Mouse (Mus musculus): ENCODE results near the gene Cdk19. TPM values are rescaled to one million over a fixed set of nuclear protein-coding genes. Genes with fewer than 3 reads are reported as not detected.

Gene Cdk19
- total RNA-seq (2021), result 10 to 100 TPM; 27.2 to 27.3 TPM
- long read RNA-seq, experiment 1, full-length matches to known transcripts, result 3 of 13 reads
- long read RNA-seq, experiment 1, partial matches to known transcripts, result 3 of 13 reads
- long read RNA-seq, experiment 1, other reads (novel, unspliced or antisense), result 7 of 13 reads
- long read RNA-seq, experiment 2, full-length matches to known transcripts, result 3 of 10 reads
- long read RNA-seq, experiment 2, partial matches to known transcripts, result 6 of 10 reads
- long read RNA-seq, experiment 2, other reads (novel, unspliced or antisense), result 1 of 10 reads

DNA sequence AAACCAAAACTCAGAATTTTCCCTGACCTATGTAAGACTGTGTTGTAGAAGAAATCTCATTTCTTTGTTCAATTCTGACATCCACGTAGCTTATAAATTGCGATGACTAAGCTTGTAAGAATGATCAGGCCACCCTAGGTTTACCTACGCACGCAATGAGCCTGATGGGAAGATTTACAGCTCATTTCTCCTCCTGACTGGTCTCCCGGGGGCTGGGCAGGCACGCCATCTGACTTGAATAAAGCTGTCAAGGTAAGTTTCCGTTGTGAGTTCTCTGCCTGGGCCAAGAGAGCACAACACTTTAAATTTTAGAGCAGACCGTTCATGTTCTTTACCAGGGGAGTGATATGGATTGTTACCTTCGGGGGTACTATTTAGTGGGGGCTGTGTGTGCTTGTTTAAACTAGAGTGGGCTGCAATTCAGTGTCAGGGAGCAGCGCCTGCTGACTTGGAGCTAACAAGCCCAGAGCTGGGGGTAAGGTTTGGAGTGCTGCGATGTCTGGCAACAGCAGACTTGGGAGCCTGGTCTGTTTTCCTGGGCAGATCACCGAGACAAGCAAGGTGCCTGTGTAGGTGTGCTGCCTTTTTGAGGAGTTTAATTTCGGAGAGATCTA lies at the start of gene Cdk19:
Gene Cdk19 (plus strand): TSS at position 214 of the 614 bp plus-strand sequence.
- no peak for DNase-seq (ENCODE audit: low spot score in 2 of 2)

DNA sequence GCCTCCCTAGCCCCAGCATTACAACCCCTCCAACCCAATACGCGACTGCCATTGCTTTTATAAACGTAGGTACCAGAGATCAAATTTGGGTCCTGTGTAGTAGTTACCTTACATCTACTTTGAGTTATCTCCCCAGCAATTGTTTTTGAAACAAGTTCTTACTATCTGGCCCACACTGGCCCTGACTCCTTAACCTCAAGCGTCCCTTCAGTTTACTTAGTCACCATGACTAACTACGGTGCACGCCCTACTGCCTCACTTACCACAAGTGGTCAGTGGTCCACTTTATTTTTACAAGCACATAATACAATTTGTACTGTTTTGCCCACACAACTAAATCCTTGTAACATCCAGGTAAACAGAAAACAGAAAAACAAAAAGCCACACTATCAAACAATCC lies 46.7 kb upstream of the Cdk19 start:
- DNase-seq (ENCODE audit: low spot score in 2 of 2), result no peak

DNA sequence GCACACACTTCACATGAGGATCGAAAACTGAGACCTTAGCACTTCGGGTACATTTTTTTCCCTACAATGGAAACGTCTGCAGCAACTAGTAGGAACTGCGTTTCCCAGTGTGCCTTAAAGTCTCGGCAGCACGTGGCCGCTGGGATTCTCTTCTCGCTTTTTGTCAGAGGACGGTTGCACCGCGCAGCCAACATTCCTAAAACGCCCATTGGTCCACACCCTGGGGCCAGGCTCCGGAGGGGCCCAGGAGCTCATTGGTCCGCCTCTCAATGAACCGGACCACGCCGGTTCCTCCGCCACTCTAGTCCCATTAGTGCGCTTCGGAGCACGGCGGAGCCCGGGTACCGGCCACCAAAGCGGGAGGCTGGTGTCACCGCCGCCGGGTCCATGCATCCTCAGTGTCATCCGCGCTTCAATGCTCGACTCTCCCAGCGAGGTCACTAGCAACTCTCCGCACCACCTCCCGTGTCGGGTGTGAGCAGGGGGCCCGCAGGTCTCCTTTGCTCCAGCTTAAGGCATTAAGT lies 38.7 kb upstream of the Cdk19 start:
- DNase-seq (ENCODE audit: low spot score in 2 of 2), result peak; percentile 84 to 90

DNA sequence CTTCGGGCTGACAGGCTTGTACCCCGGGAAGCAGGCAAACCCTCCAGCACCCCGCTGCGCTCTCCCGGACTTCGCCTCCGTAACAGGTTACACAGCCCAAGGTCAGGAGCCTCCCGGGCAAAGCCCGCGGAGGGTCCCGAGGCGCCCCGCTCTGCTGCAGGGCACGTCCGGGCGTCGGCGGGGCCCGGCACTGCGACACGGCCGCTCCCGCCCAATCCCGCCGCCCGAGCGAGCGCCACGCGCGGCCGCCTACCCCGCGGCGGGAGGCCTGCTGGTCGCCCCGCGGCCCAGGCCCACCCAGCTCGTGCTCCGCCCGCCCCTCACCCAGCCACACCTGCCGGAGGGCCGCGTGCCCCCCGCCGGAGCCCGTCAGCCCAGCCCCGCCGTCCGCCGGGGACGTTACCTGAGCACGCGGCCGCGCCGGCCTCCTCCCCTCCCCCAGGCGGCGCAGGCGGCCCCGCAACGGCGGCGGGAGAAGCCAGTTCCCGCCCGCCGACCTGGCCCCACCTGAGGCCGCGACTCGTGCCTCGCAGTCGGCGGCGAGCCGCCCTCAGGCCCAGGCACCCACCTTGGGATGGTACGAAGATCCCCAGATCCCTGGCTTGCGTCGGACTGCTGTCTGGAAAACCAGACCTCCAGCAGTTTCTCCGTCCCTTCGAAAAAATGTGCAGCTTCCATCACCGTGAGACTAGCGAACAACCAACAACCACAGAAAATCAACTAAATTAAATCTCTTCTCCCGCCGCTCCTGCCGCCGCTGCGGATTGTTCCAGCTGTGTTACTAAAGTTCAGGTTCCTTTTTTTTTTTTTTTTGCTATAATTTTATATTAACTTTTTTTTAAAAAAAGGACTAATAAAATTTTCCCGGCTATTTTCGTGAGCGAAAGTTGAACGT lies 37.9 kb upstream of the Cdk19 start:
- peak in 1 of 2 experiments; percentile 40 for DNase-seq (ENCODE audit: low spot score in 2 of 2)

DNA sequence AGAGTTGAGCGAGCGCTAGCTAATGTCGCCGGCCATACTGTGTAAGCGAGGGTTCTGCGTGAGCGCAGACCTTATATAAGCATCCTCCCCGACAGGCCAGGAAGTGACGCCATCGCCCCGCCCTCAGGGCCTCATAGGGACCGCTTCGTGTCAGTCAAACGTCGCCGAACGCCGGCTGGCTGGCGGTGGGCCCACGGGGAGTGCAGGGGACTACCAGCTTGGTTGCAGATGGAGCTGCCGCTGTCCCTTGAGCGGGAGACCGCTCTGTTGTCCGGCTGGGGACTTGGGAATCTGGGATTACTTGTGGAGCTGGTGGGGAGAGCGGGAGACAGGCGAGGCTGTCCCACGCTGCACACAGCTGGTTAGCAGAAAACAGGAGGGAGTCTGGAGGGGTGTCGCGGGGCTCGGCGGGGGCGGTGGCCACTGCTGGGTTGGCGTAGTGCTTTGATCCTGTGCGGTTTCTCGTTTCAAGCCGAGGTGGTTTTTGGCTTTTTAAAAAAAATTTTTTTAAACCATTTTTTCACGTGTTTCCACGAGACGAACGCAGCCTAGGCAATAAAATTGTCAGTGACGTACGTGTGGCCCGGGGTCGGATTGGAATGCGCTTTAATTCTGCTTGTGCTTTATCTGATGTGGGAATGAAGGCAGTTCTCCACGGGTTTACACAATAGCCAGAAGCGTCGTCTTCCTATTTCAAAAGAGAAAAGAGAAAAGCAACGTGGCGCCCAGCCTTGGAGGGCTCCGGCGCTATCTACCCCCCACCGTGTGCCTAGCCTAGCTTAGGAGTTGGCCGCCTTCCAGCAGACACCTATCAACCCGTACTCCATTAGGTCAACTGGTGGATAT lies 37.0 kb upstream of the Cdk19 start, which contains the start of gene Amd1:
Gene Amd1 (minus strand): TSS at position 47 of the 846 bp plus-strand sequence.
- DNase-seq (ENCODE audit: low spot score in 2 of 2), result peak; percentile 100

DNA sequence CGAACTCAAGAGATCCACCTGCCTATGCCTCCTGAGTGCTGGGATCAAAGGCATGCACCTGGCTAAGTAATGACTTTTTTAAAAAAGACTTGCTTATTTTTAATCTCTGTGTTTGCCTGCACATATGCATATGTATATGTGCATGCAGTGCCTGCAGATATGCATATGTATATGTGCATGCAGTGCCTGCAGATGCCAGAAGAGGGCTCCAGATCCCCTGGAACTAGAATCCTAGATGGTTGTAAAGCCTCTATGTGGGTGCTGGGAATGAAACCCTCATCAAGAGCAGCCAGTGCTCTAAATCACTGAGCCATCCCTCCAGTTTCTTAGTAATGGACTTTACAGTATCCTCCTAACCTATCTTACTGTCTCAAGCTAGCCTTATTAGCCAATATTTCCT lies 33.4 kb upstream of the Cdk19 start:
- DNase-seq (ENCODE audit: low spot score in 2 of 2), result no peak

DNA sequence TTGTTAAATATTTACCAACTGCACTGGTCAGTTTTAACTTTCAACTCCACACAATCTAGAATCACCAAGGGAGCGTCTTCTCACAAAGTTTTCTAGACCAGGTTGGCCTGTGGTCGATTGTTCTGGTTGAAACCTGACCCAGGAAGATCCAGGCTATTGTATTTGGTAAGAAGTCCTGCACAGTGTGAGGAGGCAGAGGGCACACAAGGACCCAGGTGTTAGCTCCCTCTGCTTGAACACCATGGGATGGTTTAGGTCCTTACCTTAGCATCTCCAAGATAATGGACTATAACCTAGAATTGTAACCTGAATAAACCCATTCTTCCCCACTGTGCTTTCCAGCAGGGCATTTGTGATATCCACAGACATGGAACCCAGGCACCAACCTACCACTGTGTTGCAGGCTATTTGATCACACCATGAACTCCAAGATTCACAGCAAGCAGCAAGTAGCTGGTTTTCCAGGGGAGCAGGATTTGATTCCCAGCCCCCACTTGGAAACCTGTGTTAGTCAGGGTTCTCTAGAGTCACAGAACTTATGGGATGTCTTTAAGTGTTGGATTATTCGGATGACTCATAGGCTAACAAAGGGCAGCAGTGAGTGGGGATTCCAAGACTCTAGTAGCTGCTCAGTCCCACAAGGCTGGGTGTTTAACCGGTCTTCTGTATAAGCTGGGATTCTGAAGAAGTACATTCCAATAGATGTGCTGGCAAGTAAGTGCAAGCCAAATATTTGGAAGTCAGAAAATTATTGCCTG lies 31.4 kb upstream of the Cdk19 start:
- no peak for DNase-seq (ENCODE audit: low spot score in 2 of 2)

DNA sequence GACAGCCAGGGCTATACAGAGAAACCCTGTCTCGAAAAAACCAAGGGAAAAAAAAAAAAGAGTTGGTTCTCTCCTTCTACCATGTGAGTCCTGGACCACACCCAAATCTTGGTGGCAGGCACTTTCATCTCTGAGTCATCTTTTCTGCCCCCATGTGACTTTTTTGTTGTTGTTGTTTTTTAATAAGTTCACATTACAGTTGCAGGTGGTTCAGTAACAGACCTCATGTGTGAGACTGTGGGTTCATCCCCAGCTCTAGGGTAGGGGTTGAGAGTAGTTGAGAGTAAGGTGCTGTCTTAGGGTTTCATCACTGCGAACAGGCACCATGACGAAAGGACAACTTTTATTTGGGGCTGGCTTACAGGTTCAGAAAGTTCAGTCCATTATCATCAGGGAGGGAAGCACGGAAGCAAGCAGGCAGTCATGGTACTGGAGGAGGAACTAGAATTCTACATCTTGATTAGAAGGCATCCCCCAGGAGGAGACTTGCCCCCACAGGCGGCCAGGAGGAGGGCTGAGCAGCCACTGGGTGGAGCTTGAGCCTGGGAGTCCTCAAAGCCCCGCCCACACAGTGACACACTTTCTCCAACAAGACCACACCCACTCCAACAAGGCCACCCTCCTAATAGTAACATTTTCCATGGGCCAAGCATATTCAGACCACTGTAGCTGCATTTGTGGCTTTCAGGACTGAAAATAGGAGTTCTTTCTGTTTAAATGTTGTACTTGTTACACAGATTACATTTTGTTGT lies 29.3 kb upstream of the Cdk19 start:
- DNase-seq (ENCODE audit: low spot score in 2 of 2), result no peak

DNA sequence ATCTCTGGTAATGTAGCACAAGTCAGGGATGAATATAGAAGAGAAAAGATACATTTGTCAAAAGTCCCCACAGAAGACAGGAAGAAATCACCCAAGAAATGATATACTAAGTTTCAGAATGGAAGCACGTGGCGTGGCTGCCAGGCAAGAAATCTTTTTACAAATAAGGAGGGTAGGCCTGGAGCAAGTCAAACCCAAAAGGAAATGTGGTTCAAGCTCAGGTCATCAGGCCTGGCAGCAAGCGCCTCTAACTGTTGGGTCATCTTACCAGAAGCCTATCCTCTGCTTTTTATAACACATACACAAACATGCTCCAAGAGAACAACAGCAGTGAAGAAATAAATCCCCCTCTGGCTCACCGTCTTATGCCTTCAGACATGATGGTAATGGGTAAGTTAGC lies 26.6 kb upstream of the Cdk19 start:
- no peak for DNase-seq (ENCODE audit: low spot score in 2 of 2)

DNA sequence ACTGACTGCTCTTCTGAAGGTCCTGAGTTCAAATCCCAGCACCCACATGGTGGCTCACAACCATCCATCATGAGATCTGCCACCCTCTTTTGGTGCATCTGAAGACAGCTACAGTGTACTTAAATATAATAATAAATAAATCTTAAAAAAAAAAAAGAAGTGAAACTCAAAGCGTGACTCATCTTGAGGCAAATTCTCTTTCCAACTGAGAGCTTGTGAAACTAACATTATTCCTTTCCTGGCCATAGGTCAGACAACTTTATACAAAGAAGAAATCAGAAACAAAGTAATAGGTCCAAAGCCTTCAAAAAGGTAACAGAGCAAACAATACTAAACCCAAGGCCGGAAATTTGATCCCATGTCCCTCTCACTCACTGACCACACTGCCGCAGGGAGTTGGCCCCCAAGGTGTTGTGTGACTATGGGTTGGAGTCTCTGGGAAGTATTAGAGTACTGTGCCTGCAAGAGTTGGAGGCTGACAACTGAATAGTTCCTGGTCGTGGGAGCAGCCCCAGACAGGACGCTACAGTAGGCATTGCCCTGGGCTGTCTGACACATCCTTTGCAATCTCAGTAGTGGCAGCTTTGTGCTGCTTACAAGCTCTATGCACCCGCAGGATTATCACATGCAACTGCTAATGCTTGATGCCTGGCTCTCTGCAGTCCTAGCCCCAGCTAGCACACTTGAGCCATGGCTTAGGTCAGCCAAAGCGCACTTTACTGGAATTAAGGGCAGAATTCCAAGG lies 22.4 kb upstream of the Cdk19 start:
- no peak for DNase-seq (ENCODE audit: low spot score in 2 of 2)

DNA sequence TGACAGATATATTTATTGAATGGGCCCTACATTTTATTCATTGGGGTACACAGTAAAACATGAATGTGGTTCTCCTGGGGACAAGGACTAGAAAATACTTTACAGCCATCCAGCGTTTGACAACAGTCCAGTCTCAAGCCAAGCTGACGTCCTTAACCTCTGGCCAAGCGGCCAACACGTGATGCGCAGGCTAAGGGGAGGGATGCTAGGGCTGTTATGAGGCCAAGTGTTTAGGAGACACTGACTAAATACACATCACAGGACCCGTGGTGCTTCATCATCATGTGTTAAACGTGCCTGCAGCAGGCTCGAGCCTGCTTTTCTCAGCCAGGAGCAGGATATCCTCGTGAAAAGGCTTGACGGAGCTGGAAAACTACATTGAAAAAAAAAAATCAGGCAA lies 19.1 kb upstream of the Cdk19 start:
- no peak for DNase-seq (ENCODE audit: low spot score in 2 of 2)

DNA sequence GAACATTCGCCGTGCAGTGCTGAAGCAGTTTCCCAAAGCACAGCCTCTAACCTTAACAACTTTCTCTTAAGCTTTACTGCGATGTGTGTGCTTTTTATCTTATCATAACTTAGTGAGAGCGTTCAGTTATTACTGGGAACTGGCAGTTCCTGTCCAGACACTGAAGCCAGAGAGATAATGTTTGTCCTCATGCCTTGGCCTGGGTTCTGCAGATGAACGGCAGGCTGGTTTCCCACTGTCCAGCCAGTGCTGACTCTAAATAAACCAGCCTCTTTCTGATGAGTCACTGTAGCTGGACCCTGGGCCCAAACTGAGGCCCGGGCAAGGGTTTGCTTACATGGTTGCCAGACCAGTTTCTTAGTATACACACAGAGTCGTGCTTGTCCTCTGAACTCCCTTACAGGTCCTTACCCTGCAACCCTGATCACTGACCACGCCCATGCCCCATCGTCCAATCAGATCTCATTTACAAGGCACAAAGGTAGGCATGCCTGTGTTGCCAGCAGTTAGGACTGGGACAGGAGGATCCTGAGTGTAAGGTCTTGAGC lies 11.3 kb upstream of the Cdk19 start:
- no peak for DNase-seq (ENCODE audit: low spot score in 2 of 2)

DNA sequence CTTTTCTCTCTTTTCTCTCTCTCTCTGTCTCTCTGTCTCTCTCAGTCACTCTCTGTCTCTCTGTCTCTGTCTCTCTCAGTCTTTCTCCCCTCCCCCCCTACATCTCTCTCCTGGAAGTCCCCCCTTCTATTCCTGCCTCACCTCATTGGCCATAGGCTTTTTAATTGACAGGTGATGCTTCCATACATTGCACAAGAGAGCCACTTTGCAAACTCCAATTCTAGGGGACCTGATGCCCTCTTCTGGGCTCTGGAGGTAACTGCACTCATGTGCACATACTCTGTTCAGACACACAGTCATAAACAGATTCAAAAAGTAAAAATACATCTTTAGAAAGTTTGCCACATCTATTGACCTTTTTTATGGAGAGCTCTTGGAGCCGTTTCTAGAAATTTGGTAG lies 9.1 kb upstream of the Cdk19 start:
- DNase-seq (ENCODE audit: low spot score in 2 of 2), result no peak

DNA sequence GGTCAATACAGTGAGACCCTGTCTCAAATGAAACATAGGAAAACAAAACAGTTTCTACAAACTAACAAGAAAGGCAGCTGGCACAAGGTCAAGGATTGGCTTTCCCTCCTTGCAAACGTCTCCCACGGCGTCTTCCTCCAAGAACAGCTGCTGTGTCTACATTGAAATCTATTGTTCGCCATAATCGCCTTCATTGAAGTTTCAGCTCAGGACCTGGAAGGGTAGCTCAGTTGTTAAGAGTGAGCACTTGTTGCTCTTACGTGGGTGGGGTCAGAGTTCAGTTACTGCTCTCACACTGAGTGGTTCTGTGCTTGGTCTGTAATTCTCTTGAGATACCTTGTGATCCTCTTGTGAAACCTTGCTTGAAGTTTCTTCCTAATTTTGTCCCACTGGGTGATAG lies 6.5 kb upstream of the Cdk19 start:
- DNase-seq (ENCODE audit: low spot score in 2 of 2), result no peak

DNA sequence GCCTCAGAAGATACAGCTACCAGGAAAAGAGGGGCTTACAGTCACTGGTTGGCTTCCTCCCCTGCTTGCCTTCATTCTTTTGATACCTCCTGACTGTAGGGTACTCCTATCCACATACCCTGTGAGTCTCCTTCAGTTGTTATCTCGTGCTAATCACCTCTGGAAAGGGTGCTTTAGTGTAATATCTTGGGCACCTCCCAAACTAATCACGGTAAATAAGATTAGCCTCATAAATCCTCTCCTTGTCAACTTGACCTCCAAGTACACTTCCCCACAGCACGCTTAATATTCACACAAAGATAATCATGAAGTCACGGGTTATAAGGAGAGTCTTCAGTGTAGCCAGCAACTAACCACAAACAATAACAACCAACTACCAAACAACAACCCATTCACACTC lies 2.7 kb downstream of the Cdk19 start:
- DNase-seq (ENCODE audit: low spot score in 2 of 2), result no peak

DNA sequence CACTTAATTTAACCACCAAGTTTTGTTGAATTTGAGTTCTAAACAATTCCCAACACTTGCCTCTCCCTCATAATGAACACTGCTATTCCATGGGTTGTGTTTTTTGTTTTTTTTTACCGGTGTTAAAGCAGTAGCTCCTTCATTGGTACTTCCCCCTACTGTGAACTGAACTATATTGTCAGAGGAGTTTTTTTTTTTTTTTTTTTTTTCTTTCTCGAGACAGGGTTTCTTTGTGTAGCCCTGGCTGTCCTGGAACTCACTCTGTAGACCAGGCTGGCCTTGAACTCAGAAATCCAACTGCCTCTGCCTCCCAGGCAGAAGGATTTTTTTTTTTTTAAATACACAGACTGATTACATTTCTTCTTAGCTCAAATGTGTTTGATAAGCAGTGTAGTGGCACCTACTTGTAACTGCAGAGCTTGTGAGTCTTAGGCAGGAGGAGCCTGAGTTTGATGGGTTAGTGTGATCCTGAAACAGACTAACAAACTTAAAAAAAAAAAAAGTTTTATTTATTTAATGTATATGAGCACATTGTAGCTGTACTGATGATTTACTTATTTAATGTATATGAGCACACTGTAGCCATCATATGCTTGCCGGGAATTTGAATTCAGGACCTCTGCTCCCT lies 7.5 kb downstream of the Cdk19 start:
- DNase-seq (ENCODE audit: low spot score in 2 of 2), result no peak

DNA sequence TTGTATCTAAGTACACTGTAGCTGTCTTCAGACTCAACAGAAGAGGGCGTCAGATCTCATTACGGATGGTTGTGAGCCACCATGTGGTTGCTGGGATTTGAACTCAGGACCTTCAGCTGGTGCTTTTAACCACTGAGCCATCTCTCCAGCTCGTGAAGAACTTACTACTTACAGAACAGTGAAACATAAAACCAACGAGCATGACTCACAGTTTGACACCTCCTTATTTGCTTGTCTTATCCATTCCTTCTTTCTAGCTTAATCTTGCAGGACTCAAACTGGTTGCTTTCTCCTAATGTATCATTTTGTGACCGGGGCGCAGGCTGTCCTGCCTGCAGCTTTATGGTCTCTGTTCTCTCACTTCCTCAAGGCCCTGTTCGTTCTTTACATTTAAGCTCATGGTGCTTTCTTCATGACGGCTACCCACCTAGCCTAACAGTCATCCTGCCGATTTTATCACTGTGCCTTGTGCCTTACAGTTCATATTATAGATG lies 8.1 kb downstream of the Cdk19 start:
- no peak for DNase-seq (ENCODE audit: low spot score in 2 of 2)

Measured in layer of hippocampus, postnatal 14 days (tissue).